Mouse (Mus musculus): ENCODE measurements around the gene Lsm3.

Lsm3 gene

DNA sequence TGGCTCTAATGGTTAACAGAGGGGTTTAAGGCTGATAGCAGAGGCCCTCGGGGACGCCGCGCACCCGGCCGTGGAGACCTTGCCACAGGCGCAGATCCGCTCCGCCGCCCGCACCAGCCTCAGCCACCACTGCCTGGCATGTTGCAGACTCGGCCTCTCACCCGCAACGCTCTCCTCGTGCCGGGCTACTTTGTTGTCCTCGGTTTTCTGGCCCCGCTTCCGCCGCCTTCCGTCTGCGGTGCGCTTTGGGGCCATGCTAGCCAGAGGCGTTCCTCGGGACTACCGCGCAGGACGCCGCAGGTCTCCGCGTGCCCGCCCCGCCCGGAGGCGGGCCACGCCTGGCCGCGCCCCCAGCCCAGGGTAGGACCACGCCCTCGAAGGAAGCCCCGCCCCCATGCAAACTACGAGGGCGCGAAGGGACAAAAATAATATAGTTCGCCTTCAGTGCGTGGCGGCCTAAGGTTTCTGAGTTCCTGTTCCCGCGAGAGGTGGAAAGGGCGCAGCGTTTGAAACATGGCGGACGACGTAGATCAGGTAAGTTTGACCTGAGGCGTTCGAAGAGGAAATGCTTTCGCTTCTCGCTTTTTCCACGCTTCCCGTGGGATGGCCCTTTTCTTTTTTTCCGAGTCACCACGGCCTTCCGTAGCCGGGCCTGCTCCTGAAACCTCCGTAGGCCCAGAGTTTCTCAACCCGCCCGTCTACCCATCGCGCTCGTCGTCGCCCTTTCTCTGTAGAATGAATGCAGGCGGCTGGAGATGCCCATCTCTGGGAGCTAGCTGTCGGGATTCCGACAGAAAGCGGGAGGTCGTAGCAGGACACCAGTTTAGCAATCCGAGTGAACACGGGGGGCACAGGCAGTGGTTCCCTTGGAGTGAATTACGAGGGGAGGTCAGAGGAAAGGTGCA, at the start of gene Lsm3, which contains the start of gene Xpc:
Gene Lsm3, plus strand, starts transcription at position 384 of the 905 bp plus-strand sequence.
Gene Xpc, minus strand, starts transcription at position 344 of the 905 bp plus-strand sequence.
- in situ Hi-C loops (cut with MboI, MseI) = no loop called here

DNA sequence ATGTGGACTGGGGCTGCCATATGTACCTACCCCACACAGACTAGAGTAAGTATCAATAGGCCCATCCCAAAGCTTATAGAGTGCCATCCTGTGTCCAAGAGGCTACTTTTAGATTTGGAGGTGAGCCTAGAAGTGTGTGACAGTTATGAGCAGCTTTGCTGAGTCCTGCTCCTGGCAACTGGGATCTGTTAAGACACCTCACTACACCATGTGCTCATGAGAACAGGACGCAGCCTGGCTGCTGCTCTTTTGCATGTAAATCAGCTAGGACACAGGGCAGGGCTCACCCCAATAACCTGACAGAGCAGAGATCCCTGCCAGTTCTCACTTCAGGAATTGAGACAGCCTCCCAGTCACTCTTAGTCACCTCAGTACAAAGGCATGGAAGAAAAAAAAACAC, 48.6 kb upstream of the Lsm3 start:
- in situ Hi-C loops (cut with MboI, MseI) = no loop called here

DNA sequence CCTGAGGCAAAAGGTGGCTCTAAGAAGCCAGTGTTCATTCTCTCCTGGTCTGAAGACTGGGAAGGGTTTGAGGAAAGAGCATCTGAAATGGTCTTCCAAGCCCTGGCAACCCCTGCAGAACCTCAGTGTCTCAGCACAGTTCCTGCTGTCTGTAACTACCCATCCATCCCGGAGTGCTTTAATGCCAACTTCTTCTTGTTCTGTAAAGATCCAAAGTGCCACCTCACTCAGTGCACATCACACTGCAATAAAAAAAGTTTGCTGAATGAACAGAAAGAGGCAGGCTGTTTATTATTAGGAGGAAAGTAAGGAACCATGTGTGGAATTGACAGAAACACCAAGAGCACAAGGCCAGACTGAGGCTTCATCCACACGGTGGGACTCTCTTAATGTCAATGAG, 45.0 kb upstream of the Lsm3 start:
- in situ Hi-C loops (cut with MboI, MseI) = loop anchor here (5.0 kb wide), 1 partner anchor 42 kb away; no protein-coding TSS in a partner anchor

DNA sequence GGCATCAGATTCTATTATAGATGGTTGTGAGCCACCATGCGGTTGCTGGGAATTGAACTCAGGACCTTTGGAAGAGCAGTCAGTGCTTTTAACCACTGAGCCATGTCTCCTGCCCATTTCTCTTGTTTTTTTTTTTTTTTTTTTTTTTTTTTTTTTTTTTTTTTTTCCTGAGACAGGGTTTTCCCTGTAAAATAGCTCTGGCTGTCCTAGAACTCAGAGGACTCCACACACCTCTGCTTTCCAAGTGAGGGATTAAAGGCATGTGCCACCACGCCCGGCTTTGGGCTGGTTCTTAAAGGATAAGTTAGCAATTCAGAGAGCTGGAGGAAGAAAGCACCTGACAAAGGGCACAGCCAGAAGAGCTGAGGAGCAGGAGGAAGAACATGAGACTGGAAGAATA, 44.3 kb upstream of the Lsm3 start:
- in situ Hi-C loops (cut with MboI, MseI) = loop anchor here (5.0 kb wide), 1 partner anchor 41 kb away; no protein-coding TSS in a partner anchor

DNA sequence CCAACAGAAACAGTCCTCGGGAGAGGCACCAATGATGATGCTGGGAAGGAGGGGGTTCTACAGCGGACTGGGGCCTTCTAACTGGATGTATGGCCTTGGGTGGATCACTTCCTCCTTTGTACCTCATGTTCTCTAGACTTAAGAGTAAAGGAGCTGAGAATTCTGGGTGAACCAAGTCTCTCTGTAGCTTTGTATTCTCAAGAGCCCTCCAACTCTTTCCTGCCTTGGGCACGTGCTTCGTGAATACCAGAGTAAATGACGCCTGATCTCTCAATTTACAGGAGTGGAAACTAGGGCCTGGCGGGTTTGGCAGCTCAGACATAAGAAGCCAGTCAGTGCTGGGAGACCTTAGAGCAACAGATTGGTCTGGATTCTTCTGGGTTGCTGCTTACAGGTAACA, 43.4 kb upstream of the Lsm3 start:
- in situ Hi-C loops (cut with MboI, MseI) = loop anchor here (5.0 kb wide), 1 partner anchor 40 kb away; no protein-coding TSS in a partner anchor

DNA sequence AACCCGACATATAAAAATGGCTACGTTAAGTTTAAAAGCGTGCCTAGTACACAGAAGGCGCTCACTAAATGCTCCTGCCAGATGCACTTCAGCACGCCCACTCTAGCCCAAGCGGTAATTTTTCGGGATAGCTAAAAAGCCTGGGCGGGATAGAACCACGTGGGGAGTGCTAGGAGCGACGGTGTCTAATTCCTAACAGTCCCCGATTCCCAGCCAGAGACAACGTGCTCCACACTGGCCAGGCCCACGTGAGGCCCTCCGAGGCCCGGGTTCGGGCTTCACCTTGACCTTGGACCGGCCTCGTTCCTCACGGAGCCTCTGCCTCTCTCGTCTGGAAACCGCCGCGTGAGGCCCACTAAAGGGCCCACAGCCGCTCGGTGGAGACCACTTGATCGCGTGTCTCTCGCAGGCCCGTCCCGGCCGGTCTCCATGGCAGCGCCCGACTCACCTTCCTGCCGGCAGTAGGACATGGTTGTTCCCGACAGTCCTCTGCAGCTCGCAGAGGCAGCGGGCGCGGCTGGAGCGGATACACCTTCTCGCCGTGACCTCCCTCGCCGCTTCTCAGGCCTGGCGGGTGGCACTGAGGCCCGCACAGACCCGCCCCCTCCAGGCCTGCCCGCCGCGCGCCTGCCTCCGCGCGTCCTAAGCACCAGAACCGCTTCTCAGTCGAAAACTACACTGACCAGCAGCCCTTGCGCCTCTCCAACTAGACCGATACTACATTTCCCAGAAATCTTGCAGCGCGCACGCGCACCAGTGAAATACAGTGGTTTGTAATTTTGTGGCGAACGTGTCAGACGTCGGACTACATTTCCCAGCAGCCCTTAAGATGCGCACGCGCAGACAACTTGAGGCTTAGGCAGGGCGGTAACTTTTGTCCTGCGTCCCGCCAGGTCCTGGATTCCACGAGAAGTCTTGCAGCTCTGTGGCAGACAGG, 42.6 kb upstream of the Lsm3 start, which contains the start of the genes Chchd4 and Tmem43:
Gene Chchd4, minus strand, starts transcription at position 679 of the 937 bp plus-strand sequence.
Gene Tmem43, plus strand, starts transcription at position 836 of the 937 bp plus-strand sequence.
- in situ Hi-C loops (cut with MboI, MseI) = loop anchor here (5.0 kb wide), 1 partner anchor 39 kb away; no protein-coding TSS in a partner anchor

DNA sequence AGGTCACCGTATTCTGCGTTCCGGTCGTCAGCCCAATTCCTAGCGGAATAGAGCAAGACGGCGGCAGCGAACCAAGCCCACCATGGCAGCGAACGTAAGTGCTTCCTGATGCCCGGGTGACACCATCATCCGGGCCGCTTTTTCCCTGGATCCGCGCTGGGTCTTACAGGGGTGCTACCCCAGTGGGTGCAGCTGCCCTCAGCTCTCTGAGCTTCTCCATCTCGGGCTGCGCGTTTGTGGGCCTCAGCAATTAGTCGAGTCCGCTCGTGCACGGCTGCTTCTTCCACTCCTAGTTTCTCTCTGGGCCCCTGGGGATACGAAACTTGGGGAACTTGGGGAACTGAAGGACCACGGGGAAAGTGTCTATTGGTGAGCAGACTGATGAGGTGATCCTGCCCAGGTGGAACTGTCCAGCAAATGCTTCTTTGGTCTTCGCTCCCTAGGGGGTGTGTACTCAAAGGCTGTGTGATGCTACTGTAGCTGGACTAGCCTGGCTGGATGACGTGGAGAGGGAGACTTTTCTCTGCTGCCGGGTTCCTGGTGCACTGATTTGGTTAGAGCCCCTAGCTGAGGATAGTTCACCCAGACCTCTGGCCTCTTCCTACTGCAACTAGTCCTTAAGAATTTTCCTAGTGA, 41.8 kb upstream of the Lsm3 start:
- in situ Hi-C loops (cut with MboI, MseI) = loop anchor here (5.0 kb wide), 1 partner anchor 38 kb away; no protein-coding TSS in a partner anchor

DNA sequence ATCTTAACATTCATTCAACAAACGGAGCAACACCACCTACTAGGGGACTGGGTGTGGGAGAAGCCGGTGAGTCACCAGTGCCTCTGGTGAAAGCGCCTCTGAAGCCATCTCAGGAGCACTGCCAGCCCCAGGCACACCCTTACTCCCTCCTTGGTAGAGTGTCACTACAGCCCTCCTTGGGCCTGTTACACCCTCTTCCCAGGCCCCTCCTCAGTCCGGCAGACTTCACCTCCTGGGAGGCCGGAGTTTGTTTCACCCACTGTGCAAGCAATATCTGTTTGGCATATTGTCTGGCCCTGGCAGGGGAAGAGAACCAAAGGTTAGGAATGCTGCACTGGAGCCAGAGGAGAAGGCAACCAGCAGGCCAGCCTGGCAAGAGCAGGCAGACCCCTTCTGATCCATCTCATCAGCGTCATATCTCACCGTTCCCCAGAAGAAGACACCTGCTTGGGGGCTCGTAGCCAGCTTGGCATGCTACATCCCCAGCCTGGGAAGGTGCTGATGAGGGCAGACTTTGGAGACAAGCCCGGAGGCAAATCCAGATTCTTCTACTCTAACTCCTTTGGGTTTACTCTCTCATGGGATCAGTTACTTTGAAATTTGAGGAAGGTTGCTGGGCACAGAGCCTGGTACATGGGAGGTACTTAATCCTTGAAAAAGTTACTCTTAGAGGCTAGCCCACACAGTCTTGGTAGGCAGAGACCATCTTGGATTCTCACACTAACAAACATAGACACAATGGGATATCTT, 41.1 kb upstream of the Lsm3 start:
- in situ Hi-C loops (cut with MboI, MseI) = loop anchor here (5.0 kb wide), 1 partner anchor 38 kb away; no protein-coding TSS in a partner anchor

DNA sequence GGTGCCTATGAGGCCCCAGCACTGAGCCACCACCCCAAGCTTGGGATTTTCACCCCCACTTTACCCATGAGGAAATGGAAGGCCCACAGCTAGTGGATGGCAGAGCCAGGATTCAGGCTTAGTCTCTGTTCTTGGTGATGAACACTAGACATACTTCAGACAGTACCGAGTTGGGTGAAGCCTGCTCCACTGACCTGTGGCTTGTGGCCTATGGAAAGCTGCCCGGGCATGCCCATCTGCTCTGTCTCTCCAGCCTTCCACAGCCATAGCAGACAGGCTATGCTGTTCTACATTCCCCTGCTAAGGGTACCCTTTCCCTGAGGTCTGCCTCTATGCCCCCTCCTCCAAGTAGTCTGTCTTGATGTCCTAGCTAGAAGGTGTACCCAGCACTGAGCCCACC, 39.2 kb upstream of the Lsm3 start:
- in situ Hi-C loops (cut with MboI, MseI) = no loop called here

DNA sequence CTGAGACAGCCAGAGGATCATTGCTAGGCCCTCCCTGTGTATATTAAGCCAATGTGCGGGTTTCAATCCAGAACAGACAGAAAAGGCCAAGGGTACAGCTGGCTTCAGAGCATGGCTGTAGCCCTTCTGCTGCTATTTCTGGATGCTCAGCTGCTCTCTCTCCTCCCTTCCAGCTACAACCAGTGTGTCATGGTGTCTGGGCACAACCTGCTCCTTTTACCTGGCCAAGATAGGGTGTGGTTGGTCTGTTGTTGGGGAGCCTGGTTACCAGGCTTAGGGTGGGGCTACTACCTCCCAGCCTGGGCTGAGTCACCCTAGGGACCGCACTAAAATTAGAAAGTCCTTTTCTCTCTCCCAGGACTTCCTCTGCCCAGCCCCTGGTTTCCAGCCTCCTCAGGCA, 32.4 kb upstream of the Lsm3 start:
- in situ Hi-C loops (cut with MboI, MseI) = no loop called here

DNA sequence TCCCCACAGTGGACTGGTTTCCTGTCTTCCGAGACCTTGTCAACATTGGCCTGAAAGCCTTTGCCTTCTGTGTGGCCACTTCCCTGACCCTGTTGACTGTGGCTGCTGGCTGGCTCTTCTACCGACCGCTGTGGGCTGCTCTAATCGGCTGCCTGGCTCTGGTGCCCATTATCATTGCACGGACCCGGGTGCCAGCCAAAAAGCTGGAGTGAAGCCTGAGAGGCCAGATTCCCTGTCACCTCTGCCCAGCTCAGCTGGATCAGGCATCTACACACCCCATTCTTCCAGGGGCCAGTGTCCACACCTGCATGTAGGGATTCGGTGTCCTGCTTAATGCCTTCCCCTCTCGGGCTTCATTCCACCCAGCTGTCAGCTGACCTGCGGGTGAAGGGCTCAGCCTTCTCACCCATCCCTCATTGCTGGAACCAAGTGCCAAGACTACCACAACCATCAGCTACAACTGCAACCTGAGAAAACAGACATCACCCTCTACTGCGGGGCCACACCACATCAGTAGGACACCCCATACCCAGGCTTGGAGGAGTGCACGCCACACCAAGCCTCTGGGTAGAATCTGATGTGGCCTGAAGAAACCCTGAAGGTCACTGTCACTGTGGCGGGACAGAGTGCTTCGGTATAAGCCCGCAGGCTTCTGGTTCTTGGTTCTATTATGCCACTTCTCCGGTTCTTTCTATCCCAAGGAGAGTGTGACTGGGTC, 28.8 kb upstream of the Lsm3 start:
- in situ Hi-C loops (cut with MboI, MseI) = no loop called here

DNA sequence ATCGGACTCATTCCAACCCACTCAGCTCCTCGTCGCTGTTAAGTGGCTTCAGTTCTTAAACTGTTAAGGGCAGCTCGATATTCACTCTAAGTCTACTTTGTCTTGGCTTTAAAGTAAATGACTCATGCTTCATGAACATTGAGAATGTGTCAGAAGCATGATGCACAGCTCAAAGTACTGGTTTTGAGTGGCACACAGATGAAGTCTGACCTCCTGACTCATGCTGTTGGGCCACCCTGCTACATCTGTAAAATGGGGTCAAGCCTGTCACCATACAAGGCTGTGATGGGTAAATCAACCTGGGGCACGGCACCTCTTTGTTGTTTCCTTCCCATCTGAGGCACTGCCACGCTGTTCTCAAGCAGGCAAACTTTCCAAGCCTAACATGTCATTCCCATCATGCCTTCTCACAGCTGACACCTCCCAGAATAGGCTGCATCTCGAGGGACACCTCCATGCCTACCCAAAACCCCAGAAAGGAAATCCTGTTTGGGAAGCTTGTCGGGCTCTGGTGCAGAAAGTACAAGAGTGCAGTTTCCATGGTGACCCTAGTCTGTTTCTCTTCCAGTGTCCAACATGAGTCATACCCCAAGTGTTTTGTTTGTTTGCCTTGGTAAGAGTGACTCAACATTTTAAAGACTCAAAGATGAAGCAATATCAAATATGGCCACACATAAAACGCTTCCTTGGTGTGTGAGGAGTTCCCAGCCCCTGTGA, 27.1 kb upstream of the Lsm3 start:
- in situ Hi-C loops (cut with MboI, MseI) = no loop called here

DNA sequence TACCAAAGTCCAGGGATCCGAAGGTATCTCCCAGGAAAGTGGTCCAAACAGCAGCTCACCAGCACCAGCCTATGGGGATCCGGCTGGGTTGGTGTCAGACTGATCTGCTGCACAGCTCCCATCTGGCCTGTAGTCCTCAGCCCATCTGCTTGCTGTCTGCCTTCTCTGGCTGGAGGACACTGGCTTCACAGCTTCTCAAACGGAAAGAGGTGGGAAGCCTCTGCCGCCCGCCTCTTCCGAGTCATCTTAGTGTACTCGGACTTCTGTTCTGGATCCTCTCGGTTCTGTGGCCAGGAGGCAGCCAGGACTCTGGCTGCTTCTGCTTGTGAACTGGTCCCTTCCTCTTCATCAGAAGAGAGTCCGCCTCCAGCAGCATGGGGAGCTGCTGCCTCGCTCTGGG, 25.9 kb upstream of the Lsm3 start:
- in situ Hi-C loops (cut with MboI, MseI) = no loop called here

DNA sequence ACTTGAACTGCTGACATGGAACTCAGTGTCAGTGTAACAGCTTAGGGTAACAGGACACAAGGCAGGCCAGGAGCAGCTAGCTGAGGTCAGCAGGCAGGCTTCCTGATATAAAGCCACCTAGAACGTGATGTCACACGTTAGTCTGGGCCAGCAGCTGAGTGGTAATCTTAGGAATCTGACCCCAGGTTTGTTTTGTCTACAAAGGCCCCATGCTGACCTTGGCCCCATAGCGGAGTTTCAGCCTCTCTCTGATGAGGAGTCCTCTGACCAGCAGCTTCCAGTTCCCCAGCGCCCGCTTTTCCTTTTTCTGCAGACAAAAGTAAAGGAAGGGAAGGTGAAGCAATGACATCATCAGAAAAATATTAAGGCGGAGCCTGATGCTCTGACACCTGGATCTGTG, 24.7 kb upstream of the Lsm3 start:
- in situ Hi-C loops (cut with MboI, MseI) = no loop called here

DNA sequence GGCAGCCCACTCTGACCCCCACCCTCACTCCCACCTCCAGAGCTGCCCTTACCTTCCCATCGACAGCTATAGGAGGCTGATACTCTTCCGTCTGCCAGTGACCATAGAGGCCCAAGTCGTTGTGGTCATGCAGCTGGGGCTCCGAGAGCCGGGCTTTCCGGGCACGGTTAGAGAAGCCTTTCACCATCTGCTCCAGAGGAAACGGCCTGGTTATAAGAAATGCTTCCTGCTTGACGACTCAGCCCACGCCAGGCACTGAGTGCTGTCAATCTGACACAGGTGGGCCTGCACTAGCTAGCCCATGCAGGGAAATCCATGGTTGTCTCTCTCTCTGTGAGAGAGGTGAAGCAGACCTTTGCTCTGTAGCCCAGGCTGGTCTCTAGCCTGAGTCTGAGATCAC, 22.7 kb upstream of the Lsm3 start:
- in situ Hi-C loops (cut with MboI, MseI) = no loop called here

DNA sequence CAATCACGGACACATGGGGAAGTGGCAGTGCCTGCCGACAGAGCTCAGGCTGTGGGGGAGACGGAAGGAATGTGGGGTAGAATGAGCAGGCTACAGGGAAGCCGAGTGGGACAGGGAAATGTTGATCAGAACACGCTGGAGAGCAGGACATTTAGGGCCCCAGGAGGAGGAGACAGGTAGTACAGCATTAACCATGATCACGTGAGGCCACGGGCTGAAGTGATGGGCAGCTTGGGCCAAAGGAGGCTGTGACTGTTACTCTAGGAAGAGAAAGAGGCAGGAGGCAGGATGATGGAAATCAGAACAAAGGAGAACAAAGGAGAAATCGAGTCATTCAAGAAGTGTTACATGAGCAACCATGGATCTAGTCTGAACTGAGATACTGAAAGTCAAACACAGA, 21.2 kb upstream of the Lsm3 start:
- in situ Hi-C loops (cut with MboI, MseI) = no loop called here

DNA sequence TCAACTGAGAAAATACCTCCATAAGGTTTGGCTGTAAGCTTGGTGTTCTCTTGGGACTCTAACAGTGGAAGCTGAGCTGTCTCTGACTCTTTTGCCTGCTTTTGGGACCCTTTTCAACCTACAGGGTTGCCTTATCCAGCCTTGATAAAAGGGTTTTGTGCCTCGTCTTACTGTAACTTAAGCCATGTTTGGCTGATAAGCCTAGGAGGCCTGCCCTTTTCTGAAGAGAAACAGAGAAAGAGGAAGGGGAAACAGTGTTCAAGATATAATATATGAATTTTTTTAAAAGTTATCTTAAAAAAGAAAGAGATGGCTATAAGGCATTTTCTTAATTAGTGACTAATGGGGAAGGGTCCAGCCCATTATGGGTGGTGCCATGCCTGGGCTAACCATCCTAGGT, 12.4 kb upstream of the Lsm3 start:
- in situ Hi-C loops (cut with MboI, MseI) = no loop called here

DNA sequence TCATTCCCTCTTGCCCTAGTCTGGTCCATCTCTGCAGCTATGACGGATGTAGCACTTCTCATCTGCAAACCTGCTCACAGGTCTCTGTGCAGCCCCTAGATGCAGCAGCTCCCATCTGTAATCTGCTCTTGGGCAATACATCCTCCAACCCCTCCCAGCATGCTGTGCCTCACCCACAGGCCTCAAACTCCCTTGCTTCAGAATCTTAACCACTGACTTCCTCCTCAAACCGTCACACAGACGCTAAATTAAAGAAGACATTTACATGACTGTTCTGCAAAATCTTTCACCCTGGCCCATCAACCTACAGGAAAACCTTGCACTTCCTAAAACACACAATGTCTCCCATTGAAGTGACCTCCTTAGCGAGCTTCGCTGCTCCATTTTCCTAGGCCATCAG, 9.7 kb upstream of the Lsm3 start:
- in situ Hi-C loops (cut with MboI, MseI) = no loop called here

DNA sequence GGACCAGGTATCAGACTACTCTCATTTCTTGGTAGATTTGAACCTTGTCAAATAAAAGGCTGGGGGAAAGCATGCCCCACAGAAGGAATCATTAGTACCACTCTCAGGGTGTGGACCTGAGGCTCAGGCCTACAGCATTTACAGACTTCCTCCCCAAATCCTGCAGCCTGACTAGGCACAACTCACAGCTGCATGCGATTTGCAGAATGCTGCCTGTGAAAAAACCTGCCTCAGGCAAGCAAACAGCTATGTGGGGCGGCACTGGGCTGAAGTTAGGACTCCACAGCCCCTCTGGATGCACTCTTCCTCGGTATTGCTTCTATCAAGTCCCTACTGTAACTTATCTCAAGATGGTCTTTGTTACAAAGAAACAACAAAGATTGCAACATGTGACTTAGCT, 7.7 kb upstream of the Lsm3 start:
- in situ Hi-C loops (cut with MboI, MseI) = no loop called here

Measured in T-helper 2 cell (primary cell).